Mouse (Mus musculus) adrenal gland, postnatal 25 days (tissue): ENCODE measurements around the gene Irf6. TPM values are rescaled to one million over a fixed set of nuclear protein-coding genes. Genes with fewer than 3 reads are reported as not detected.
A peak's percentile ranks its signal among the peaks of the same experiment; 100 is the strongest.

Experiments used
- DNase-seq: peaks from one replicate; pipeline ENCODE4 v3.0.0; 2021; ENCODE audit warnings: mixed read lengths
- total RNA-seq: library from RNA; stranded (reverse); gene quantifications from 2 replicates; pipeline ENCODE4 v1.2.3, GENCODE M21; 2021

Gene Irf6
- total RNA-seq, 1 experiment from 2014 or later, result 0.18 TPM

GRCm38 (mm10) chr1:193156316-193157110 lies 3.6 kb downstream of the Irf6 start:
- no peak for DNase-seq

DNA sequence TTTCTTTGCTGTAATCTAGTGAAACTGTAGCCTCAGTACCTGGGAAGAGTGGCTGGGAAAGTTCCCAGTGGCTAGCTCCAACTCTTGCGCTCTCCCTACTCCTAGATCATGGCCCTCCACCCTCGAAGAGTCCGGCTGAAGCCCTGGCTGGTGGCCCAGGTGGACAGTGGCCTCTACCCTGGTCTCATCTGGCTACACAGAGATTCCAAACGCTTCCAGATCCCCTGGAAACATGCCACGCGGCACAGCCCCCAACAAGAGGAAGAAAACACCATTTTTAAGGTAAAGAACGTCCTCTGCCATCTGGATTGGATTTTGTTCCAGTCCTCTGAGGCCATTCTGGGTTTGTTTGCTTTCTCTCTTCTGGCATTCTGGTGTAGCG lies 4.2 kb downstream of the Irf6 start:
- DNase-seq, result no peak

GRCm38 (mm10) chr1:193159163-193159562 lies 6.3 kb downstream of the Irf6 start:
- no peak for DNase-seq

- no peak for DNase-seq
These were observed 6.7 kb downstream of the Irf6 start for GRCm38 (mm10) chr1:193159613-193160012.

DNA sequence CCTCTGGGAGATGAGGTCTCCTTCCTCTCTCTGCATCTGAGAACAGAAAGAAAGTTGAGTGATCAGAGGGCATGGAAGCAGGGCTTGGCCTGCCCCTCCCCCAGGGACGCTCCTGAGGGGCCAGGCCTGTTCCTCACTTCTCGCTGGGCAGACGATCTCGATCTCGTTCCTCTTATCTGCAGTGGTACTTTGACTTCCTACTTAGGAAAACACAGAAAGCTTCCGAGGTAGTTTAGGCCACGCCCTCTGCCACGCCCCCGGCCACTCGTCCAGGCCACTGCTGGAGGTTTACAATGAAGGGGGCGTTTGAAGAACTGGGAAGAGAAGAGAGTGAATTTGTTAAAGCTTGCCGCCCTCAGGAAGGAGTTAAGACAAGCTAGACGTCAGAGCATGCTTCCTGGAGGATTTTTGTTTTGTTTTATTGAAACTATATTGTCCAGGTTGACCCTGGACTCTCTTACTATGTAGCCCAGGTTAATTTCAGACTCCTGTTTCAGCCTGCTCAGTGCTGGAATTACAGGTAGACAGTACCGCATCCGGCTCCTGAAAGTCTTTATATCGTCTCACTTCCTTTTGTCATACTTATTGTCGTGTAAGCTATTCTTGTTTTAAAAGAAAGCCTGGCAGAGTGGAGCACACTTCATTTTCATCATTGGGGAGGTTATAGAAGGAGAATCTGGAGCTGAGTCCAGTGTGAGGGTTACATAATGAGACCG lies 7.6 kb downstream of the Irf6 start:
- DNase-seq, result peak; percentile 46

DNA sequence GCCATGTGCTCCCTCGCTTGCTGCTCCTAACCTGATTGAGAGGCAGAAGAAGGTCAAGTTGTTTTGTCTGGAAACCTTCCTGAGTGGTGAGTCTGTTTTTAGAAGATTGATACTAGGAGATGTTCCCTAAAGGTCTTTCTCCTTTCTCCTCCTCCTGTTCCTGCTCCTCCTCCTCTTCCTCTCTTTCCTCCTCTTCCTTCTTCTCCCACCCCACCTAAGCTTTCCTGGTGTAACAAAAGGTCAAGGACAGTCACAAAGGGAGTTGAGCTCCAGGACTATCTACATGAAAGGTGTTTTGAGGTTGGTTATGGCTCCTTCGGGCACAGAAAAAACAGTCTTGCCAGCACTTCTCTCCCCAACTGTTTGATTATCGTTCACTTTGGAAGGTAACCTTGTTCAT lies 14.8 kb downstream of the Irf6 start, which contains the start of gene A130010J15Rik:
A130010J15Rik (plus strand) TSS at position 301 of the 400 bp plus-strand sequence.
- no peak for DNase-seq

- DNase-seq, result no peak
These were observed 16.3 kb downstream of the Irf6 start for GRCm38 (mm10) chr1:193169228-193169627.

GRCm38 (mm10) chr1:193169856-193170255 lies 16.9 kb downstream of the Irf6 start:
- DNase-seq, result no peak

GRCm38 (mm10) chr1:193172991-193173809 lies 20.3 kb downstream of the Irf6 start:
- peak; percentile 92 for DNase-seq

DNA sequence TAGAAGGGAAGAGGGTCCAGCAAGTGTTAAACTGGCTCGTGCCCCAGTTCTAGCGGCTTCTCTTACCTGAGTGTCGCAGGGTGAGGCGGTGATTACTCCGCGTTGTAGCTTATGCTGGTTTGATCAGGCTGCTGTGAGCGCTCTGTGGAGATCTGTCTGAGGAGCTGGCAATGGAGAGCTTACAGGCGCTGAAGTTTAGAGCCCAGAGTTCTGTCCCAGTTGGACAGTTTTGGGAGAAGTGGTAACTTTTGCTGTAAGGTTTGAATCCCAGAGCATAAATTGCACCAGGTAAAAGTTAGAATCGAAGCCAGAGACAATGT lies 20.9 kb downstream of the Irf6 start:
- no peak for DNase-seq

- no peak for DNase-seq
These were observed 21.3 kb downstream of the Irf6 start for GRCm38 (mm10) chr1:193174143-193174733.

DNA sequence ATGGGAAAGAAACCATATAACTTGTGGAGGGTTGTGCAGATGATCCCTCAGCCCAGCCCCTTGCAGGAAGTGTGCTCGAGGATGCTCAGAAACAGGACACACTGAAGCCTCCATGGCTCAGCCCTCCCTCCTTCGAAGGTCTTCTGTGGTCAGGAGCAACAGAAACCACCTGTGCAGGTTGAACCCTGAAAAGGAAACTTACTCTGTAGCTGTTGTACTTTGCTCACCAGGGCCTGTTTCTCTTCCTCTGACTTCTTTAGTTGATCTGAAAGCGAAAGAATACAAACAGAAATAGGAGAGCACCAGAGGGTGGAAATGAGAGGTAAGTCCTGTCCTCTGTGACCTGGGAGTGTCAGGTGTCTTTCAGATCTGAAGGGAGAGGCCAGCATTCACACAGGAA lies 28.2 kb downstream of the Irf6 start:
- DNase-seq, result no peak

DNA sequence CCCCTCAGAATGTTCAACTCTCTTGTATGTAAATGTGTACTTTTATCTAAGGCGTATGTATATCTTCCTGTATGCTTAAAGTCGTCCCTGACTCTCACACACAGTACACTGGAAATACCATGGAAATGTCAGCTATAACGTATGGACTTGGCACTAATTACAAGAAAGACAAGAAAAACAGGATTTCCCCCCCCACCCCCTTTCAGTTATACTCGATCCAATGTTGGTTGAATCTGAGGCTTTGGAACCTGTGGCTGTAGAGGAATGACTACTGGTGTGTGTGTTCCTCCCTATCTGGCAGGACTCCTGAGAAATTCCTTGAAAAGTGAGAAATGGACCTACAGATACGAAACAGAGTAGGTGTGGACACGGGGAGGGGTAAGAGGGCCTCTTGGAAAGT lies 35.3 kb downstream of the Irf6 start:
- DNase-seq, result no peak

DNA sequence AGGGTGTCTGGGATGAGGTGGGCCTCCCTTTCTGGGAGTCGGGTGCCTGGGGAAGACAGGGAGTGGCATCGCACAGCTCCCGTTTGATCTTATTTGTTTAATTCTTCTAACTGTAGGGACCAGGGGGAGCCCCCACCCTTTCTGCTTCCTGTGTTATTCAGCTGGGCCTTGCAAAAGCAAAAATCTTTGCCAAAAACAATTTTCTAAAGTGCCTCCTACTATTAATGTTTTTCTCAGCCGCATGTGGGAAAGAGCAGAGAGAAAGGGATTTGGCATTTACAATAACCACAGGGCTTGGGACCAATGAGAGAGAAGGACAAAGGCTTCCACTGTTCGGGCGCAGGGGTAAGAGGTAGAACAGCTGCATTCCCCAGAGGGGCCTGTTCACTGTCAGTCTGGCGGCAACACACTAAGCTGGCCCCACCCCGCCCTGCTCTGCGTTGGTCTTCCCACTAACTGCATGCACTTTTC lies 36.3 kb downstream of the Irf6 start:
- DNase-seq, result no peak

GRCm38 (mm10) chr1:193189771-193190170 lies 36.9 kb downstream of the Irf6 start:
- DNase-seq, result no peak

DNA sequence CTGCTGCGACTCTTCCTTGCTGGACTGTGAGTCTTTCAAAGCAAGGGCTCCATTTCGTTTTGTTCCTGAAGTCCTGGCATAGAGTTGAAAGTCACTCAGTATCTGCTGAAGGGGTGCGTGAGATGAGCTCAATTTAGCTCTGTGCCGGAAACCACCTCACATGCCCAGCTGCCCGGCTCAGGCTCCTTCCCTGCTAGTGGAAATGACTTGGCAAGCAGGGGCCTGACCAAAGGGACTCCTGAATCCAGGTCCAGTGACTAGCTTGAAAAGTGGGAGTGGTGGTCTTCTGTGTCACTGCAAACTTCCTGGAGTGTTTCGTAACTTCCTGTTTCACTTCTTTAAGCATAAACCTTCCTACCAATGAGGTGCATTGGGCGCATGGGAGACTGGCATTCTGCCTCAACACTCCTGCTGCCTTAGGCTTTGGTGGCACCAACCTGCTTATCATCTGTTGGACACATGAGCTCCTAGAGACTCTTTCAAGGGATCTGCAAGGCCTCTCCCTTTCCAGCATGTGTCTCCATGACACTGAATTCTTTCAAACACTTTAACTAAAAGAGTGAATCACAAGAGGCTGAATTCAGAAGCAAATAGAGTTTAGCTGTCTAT lies 38.9 kb downstream of the Irf6 start:
- DNase-seq, result no peak

DNA sequence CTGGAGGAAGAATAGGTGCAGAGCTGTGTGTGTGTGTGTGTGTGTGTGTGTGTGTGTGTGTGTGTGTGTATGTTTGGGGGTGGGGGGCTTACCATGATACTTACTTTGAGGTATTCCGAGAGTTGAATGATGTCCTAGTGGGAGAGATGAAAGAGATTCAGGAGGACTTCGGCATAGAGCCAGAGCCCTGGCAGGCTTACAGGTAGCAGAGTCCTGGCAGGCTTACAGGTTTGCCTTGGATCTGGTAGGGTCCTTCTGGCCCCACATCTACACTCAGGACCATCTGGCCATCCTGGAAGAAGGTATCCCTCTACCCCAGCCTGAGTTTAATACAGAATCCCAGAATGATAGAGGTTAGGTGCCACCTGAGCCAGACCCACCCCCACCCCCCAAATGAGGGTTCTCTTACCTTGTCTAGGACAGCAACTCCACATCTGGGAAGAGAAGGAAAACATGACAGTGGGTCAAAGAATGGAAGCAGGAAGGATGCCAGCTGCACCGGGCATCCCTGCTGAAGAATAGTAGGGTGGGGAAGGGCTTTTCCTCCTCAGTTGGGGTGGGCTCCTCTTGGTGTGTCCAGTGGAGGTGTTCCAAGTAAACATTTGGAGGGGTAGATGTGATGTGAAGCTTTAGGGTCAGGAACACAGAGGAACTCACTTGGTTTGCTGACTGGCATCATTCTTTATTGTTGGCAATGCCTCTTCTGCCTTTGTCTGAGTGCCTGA lies 41.7 kb downstream of the Irf6 start:
- DNase-seq, result no peak

DNA sequence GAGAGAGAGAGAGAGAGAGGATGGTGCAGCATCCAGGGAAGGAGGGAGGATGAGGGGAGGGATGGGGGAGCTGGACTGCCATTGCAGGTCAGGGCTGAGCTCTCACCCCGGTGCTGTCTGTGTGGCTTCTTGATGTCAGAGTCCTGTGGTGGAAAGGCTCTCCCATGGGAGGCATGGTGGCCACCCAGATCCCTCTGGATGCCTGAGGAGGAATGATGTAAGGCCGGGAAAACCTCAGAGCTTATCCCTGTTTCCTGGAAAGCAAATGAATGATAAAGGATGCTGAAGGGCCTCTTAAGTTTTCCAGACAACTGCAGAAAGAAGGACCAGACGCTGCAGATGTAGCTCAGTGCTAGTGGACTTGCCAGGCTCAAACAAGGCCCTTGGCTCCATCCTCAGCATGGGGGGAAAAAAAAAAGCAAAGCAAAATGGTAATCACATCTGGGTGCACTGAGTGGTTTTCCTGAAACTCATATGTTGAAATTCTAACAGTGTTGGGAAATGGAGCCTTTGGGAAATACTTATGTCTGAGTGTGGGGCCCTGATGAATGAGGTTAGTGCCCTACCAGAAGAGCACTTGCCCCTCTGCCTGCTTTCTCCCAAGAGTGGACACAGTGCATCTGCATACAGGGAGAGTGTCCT lies 42.4 kb downstream of the Irf6 start:
- DNase-seq, result no peak

GRCm38 (mm10) chr1:193197494-193198205 lies 44.7 kb downstream of the Irf6 start:
- DNase-seq, result no peak

DNA sequence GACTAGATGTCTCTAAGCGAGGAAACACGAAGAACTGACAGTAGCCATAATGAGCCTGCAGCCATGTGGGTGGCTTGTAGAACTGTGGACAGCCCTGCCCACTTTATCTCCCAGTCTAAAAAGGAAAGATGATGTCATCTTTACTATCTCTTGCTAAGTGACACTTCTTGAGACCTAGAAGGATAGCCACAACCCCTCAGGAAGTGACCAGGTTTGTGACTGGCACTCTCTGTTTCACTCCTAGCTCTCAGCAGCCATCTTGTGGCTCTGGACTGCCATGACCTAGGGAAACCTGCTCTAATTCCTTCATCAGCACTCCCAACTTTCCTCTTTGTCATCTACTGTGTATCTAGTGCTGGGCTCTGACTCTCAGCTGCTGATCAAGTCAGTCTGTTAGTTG lies 45.4 kb downstream of the Irf6 start:
- no peak for DNase-seq
